Mouse (Mus musculus): ENCODE measurements around the gene Rtn2. TPM values are rescaled to one million over a fixed set of nuclear protein-coding genes. Genes with fewer than 3 reads are reported as not detected.

Rtn2 gene
- polyA plus RNA-seq, 1 experiment from 2014 or later, result 67.8 TPM

DNA sequence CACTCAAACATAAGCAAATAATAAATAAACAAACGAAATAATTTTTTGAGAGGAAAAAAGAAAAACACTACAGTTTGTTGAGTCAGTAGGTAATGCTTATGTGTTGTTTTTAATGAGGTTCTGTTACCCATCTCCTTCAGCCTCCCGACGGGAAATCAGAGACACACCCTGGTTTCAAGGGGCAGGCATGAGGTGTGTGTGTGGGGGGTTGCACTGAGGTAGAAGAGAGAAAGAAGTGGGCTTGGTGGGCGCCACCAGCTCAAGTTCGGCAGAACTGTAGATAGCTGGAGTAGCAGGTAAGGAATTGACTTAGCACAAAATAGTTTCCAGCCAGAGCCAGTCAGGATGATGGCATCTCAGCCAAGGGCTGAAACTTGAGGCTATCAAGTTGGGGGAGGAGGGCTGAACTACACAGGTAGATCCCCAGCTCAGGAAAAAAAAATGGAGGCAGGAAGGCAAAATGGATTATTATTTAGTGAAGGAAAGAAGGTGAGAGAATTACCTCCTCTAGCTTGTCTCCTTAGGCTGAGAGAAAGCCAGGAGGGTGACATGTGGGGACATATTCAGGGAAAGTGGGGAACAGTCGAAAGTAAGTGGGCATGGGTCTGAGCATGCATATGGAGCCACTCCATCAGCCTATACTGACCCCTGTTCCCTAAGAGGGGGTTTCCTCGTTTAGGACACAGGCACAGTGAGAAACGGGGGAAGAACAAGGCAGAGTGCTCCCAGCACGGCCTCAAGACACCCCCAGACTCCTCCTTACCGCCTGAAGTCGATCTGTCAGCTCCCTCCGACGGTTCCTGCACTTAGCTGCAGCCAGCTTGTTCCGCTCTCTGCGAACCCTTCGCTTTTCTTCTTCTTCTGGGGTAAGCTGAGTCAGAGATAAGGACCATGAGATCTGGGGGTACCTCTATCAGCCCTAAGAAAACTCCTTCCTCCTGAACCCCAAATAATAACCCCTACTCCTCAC, 23.7 kb downstream of the Rtn2 start:
- WGBS, result 49% methylated on average over 16 of the region's 16 CpGs
- Histone ChIP-seq H3K4me1 (replicated peaks) (peaks cover 66% of the 10 kb centered on the region), H3K36me3 (no peaks in the 10 kb centered on the region), H3K9me3 (no peaks in the 10 kb centered on the region), H3K27me3 (ENCODE audit: insufficient read depth, poor library complexity, severe bottlenecking) (peaks cover 73% of the 10 kb centered on the region), H3K4me3 (no peak overlapping the region), H3K27ac (no peak overlapping the region)
- DNase-seq (ENCODE audit: low spot score), result no peak

DNA sequence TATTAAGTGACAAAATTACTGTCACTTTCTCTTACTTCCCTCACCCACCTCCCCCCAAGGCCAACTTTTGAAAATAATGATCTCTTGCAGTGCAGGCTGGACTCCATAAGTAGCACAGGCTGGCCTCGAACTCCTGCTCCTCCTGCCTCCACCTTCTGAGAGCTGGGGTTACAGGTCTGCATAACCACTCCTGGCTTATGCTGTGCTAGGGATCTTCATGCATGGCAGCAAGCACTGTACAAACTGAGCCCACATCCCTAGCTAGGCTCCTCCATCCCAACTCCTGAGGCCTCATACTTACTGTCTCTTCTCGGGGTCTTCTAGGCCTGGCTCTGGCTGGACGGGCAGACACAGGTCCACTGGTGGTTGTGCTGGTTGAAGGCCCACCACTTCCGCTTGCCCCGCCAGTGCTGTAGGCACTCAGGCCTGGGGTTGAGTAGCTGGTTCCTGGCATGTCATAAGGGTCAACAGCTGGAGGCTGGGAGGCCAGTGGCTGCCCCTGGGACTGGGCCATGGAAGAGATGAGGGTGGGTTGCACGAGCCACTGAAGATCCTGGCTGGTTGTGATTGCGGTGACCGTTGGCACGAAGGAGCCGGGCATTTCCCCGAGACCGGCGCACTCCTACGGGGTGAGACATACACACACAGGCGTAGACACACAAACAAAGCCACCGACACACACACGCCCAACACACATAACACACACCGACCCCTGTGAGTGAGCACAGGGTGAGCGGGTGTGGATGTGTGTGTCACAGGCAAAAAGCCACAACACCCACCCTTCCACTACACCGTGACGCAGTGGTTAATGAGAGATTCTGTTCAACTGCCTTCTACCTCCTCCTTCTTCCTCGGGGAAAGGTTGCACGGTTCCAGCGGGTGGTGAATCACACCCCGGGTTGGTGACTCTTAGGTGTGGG, 24.7 kb downstream of the Rtn2 start:
- H3K4me3 ChIP-seq, result peak overlapping the region; percentile 84

DNA sequence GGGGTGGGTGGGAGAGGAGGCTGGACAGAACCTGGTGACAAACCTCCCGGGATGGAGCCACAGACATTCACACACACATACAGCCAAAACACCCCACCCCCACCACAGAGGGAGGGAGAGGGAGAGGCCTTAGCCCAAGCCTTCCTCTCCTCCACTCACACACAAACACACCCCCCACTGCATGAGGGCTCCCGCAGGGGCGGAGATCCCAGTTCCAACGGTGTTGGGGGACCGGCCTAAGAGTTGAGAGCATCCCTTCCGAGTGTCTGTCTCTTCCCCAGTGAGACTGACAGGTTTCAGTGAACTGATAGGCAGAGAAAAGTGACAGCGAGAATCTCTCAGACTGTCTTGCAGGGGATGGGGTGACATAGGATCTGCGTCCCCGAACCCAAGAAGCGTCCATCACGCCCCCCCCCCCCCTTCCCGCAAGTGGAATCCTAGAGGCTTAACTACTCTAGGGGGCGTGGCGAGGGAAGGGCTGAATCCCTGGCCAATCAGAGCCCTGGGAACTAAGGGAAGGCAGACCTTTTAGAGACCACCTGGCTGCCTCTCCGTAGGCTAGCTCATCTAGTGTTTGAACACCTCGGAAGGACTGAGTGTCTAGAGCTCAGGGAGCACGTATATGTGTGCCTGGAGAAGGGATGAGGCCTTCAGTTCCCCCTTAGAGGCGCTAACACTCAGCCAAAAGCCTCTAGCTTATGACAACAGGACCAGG, 25.5 kb downstream of the Rtn2 start:
- Histone ChIP-seq H3K27ac (peak overlapping the region; percentile 68), H3K27me3 (ENCODE audit: insufficient read depth, poor library complexity, severe bottlenecking) (peaks cover 64% of the 10 kb centered on the region), H3K36me3 (no peaks in the 10 kb centered on the region), H3K4me3 (peak overlapping the region; percentile 84), H3K4me1 (replicated peaks) (peaks cover 54% of the 10 kb centered on the region), H3K9me3 (no peaks in the 10 kb centered on the region)
- peak; percentile 63 for DNase-seq (ENCODE audit: low spot score)
- WGBS, result 3% methylated on average over 18 of the region's 18 CpGs

More for the DNA sequence above, 24.7 kb downstream of the Rtn2 start:
- Histone ChIP-seq H3K9me3 (no peaks in the 10 kb centered on the region), H3K27me3 (ENCODE audit: insufficient read depth, poor library complexity, severe bottlenecking) (peaks cover 69% of the 10 kb centered on the region), H3K4me1 (replicated peaks) (peaks cover 57% of the 10 kb centered on the region), H3K36me3 (no peaks in the 10 kb centered on the region), H3K27ac (no peak overlapping the region)
- no peak for DNase-seq (ENCODE audit: low spot score)
- WGBS, result 67% methylated on average over 25 of the region's 25 CpGs

DNA sequence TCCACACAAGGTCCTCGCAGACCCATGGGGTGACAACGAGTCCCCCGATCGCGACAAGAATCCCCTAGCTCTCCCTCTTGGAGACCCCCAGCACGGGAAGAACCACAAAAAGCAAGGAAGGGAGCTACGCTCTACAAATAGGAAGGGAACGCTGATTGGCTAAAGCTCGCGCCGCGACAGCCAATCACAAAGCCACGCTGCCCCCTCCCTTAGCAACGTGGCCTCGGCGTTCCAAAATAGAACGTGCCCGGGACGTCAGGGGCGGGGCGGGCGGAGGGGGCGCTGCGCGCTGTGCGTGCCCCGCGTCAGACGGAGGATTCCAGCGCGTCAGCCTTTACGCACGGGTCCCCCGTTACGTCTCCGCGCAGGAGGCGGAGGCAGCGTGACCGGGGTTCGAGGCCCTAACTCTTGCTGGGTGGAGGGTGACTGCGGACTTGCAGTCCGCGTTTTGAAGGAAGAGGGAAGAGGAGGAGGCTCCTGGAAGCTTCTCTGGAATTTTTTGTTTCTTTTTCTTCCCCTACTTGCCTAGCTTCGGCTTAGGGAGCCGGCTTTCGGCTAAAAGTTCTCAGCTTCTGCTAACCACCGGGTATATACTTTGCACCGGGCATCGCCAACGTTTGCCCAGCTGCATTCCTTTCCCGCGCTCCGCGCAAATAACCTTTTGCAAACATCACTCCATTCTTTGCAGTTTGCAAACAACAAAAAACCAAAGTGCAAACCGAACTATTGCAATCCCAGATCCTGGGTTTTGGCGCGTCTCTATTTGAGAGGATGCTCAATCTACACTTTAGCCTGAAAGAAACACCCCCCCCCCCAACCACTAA, 26.2 kb downstream of the Rtn2 start:
- DNase-seq (ENCODE audit: low spot score), result peak; percentile 98
- WGBS, result under 1% methylated on average over 58 of the region's 58 CpGs
- peak overlapping the region; percentile 84 for H3K4me3 ChIP-seq
- H3K36me3 ChIP-seq, result no peaks in the 10 kb centered on the region
- H3K9me3 ChIP-seq, result no peaks in the 10 kb centered on the region
- peaks cover 63% of the 10 kb centered on the region for H3K27me3 ChIP-seq (ENCODE audit: insufficient read depth, poor library complexity, severe bottlenecking)
- H3K4me1 ChIP-seq (replicated peaks), result peaks cover 51% of the 10 kb centered on the region
- peak overlapping the region; percentile 68 for H3K27ac ChIP-seq

DNA sequence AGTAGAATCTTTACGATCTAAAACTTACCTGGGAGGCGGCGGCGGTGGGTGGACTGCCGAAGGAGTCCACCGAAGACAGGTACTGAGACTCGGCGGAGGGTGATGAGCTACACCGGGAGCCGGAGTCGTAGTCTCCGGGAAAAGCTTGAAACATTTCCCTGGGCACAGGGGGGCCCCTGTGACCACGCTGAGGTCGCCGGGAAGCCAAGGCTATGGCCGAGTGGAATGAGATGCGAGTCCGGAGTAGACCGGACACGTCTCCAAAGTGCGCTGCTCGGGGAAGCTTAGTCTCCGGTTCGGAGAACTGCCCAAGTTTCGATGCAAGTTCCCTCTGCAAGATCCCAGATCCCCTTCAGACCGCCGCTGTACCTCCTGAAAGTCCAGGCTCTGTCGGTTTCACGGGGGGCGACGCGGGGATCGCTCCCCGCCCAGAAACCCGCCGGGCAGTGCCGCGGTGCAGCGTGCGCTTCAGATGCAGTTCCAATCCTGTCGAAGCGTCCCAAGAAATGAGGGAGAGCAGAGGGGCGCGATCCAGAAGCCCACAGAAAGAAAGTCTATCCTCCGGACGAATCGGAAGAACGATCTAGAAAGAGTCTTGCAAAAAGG, 27.0 kb downstream of the Rtn2 start:
- H3K27ac ChIP-seq, result no peak overlapping the region
- H3K36me3 ChIP-seq, result no peaks in the 10 kb centered on the region
- no peaks in the 10 kb centered on the region for H3K9me3 ChIP-seq
- WGBS, result 2% methylated on average over 48 of the region's 48 CpGs
- peaks cover 43% of the 10 kb centered on the region for H3K4me1 ChIP-seq (replicated peaks)
- peak overlapping the region; percentile 84 for H3K4me3 ChIP-seq
- DNase-seq (ENCODE audit: low spot score), result peak; percentile 27
- peaks cover 63% of the 10 kb centered on the region for H3K27me3 ChIP-seq (ENCODE audit: insufficient read depth, poor library complexity, severe bottlenecking)

DNA sequence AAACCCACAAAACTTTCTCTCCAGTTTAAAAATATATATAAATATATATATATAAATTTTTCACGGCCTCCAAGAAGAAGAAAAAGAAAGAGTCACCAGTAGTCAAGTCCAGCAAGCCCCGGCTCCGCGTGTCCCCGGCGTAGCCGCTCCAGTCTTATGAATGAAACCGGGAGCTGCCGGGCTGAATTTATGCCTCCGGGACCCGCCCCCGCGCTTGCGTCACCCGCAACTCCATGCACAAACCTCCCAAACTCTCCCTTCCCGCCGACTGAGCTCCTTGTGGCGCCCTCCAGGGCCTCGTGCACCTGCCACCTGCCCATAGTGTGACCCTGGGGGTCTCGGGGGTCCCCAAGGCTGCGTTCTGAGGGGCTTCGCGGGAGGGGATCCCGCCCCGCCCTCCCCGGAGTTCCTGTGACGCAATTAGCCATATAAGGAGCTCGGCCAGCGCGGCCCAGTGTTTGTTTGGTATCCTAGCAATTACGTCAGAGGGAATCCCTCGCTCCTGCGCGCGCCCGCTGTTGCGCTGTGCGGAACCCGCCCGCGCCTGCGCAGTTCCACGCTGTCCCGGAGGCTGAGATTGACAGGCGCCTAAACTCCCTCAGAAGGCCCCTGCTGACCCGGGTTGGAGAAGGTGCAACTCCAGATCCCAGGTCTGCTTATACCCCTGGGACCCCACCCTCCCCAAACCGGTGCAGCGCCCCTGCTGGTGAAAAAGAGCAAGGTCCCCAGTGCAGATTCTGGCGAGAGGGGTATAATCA, 27.6 kb downstream of the Rtn2 start, which contains the start of gene Fosb:
TSS of gene Fosb (minus strand) at position 168 of the 758 bp plus-strand sequence.
- DNase-seq (ENCODE audit: low spot score), result peak; percentile 95
- H3K4me3 ChIP-seq, result peak within 1 kb of the TSS; percentile 84
- H3K4me1 ChIP-seq (replicated peaks), result peaks cover 37% of the 10 kb centered on the region
- H3K9me3 ChIP-seq, result no peaks in the 10 kb centered on the region
- under 1% methylated on average over 49 of the region's 49 CpGs for WGBS
- peaks cover 63% of the 10 kb centered on the region for H3K27me3 ChIP-seq (ENCODE audit: insufficient read depth, poor library complexity, severe bottlenecking)
- H3K27ac ChIP-seq, result peak within 1 kb of the TSS; percentile 70
- H3K36me3 ChIP-seq, result no peaks in the 10 kb centered on the region

DNA sequence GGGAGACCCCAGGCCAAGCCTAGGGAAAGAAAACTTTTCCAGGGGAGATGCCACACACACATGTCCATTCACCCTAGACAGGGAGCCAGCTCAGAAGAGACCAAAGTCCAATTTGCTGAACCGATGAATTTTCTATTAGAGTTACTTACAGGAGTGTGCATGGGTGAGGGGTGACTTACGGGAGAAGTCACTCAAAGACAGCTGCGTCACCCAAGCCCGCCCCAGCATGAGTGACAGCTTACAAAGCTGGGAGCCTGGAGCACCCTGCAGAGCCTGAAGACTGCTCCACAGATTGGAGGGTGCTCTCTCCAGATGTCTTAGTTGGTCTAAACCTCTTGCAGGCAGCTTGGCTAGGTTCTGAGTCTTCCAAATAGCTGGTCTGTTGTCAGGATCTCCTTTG, 29.6 kb downstream of the Rtn2 start:
- no peaks in the 10 kb centered on the region for H3K9me3 ChIP-seq
- WGBS, result 36% methylated on average over 4 of the region's 4 CpGs
- H3K27me3 ChIP-seq (ENCODE audit: insufficient read depth, poor library complexity, severe bottlenecking), result peaks cover 59% of the 10 kb centered on the region
- no peak overlapping the region for H3K4me3 ChIP-seq
- no peak overlapping the region for H3K27ac ChIP-seq
- no peaks in the 10 kb centered on the region for H3K36me3 ChIP-seq
- peaks cover 44% of the 10 kb centered on the region for H3K4me1 ChIP-seq (replicated peaks)
- DNase-seq (ENCODE audit: low spot score), result no peak

DNA sequence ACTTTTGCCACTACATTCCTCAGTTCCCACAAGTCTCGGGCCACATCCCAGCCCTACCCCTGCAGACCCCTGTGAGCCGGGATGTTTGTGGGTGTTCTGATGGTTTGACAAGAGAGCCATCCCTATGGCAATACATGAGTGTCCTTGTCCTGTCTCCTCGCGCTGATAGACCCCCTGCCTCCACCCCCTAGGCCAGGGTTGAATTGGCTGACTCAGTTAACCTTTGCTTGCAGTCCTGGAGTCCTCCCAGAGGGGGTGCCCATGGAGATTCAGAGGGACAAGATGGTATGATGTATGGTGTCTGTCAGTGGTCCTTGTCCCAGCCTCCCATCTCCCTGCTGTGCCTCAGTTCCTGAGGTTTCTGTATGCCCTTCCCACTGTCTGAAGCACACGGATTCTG, 31.6 kb downstream of the Rtn2 start:
- no peak overlapping the region for H3K4me3 ChIP-seq
- H3K9me3 ChIP-seq, result no peaks in the 10 kb centered on the region
- DNase-seq (ENCODE audit: low spot score), result no peak
- 52% methylated on average over 5 of the region's 5 CpGs for WGBS
- peaks cover 27% of the 10 kb centered on the region for H3K4me1 ChIP-seq (replicated peaks)
- H3K27ac ChIP-seq, result no peak overlapping the region
- no peaks in the 10 kb centered on the region for H3K36me3 ChIP-seq
- peaks cover 69% of the 10 kb centered on the region for H3K27me3 ChIP-seq (ENCODE audit: insufficient read depth, poor library complexity, severe bottlenecking)

DNA sequence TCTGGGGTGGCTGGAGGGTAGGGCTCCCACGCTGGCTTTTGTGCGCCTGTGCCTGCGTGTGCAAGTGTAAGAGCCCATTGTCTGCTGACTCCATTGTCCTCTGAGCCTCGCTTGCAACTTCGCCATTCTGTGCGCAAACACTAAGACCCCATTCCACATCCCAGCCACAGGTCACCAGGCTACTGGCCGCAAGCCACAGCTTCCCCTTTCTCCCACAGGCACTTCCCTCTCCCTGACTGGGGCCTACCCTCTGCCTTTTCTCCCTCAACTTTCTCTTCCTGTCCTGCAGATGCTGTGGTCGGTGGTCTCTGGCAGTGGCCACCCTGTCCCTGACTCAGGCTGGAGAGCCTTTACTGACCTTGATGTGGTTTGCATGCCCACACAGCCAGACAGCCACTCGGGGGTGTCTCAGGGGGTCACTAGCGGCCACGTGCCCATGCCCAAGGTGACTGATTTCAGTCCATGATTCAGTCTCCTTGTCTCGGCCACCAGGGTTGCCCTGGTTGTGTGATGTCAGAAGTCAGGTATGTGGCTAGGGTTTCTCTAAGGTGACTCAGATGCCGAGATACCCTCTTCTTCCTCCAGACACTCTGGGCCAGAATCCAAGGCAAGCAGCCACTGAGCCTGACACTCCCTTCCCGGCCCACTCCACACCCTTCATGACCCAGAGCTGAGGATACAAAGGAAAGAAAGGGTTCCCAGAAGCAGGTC, 34.2 kb downstream of the Rtn2 start:
- H3K4me3 ChIP-seq, result peak overlapping the region; percentile 1; the same call in 1 of the 2 replicates
- WGBS, result 48% methylated on average over 14 of the region's 14 CpGs
- peaks cover 70% of the 10 kb centered on the region for H3K27me3 ChIP-seq (ENCODE audit: insufficient read depth, poor library complexity, severe bottlenecking)
- no peaks in the 10 kb centered on the region for H3K36me3 ChIP-seq
- H3K4me1 ChIP-seq (replicated peaks), result peaks cover 31% of the 10 kb centered on the region
- no peaks in the 10 kb centered on the region for H3K9me3 ChIP-seq
- H3K27ac ChIP-seq, result peak overlapping the region; percentile 65
- DNase-seq (ENCODE audit: low spot score), result peak; percentile 24

DNA sequence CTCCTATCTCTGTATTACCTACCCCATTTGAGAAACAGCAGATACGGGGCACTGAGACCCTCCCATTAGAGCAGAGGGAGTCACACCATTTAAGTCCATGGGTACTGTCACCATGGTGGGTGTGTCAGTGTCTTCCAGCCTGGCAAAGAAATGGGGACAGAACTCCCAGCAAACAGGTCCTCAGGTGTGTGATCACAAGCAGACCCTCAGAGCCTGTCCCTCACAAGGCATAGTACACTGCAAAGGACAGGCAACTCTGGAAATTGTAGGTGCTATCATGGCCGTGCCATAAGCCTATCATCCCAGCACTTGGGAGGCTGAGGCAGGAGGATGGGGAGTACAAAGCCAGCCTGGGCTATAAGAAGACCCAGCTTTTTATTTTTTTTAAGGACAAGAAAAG, 35.8 kb downstream of the Rtn2 start:
- Histone ChIP-seq H3K27ac (no peak overlapping the region), H3K36me3 (no peaks in the 10 kb centered on the region), H3K27me3 (ENCODE audit: insufficient read depth, poor library complexity, severe bottlenecking) (peaks cover 65% of the 10 kb centered on the region), H3K9me3 (no peaks in the 10 kb centered on the region), H3K4me3 (no peak overlapping the region), H3K4me1 (replicated peaks) (peaks cover 34% of the 10 kb centered on the region)
- WGBS, result 75% methylated on average over 2 of the region's 2 CpGs
- DNase-seq (ENCODE audit: low spot score), result no peak
